Mouse (Mus musculus): ENCODE measurements around the gene Crtc1.

DNA sequence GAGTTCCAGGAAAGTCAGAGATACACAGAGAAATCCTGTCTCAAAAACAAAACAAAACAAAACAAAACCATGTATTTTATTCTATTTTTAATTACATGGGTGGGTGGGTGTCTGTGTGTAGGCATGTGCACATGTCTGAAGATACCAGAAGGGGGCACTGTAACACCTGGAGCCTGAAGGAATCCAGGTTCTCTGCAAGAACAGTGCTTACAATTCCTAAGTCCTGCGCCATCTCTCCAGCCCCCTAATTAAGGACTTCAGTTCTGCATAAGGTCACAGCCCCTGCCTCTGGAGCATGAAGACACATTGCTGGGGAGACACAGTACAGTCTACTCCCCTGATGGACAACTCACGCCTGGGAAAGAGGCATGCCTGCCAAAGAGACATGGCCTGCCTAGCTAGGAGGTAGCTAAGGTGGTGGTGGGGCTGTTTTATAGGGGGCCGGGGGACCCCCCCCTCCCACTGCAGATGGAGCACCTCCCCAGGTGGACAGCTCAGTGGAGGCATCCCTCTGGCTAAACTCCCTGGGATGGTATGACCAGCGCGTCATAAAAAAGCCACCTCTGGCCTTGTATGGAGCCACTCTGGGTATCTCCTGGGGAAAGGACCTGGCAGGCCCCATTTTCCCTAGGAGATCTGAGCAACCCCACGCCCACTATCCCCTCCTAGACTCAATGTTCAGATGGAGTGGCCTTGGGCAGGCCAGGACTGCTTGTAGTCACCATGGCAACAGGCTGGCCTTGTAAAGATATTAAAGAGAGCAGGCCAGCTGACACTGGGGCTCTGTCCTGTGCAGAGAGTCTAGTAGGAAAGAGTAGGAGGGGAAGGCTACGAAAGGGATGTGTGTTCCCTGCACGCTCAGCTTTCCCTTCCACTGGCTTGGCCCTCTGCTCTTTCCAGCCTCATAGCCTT is 23.6 kb downstream of the Crtc1 start:
- TF ChIP-seq CTCF (conservative IDR thresholded peaks at IDR 0.05; ENCODE audit: insufficient read depth, insufficient read length, low read depth, low read length) (peak; percentile 59), POLR2A (IDR thresholded peaks at IDR 0.05; ENCODE audit: low read depth, low read length) (no peak)

Data from kidney, adult 2 months (tissue).